Mouse (Mus musculus) thymus, adult 2 months (tissue): ENCODE measurements around the gene Gpr21. TPM values are rescaled to one million over a fixed set of nuclear protein-coding genes. Genes with fewer than 3 reads are reported as not detected.

Experiments used
- DNase-seq: peaks from one replicate; pipeline ENCODE4 v3.0.0; 2021
- H3K27ac ChIP-seq: fragments of 200-500 bp; 2 replicates; pipeline ENCODE4 v1.5.1; 2012; ENCODE audit warnings: low read length, control low read depth; ENCODE audit not compliant: control insufficient read depth, insufficient read depth
- H3K27me3 ChIP-seq: fragments of 200-500 bp; 2 replicates; pipeline ENCODE4 v1.6.1; 2012; ENCODE audit warnings: mild to moderate bottlenecking, low read length, moderate library complexity, mixed read lengths; ENCODE audit not compliant: control insufficient read depth, insufficient read depth
- H3K36me3 ChIP-seq: fragments of 200-500 bp; 2 replicates; pipeline ENCODE4 v1.6.1; 2012; ENCODE audit warnings: mild to moderate bottlenecking, low read length, moderate library complexity; ENCODE audit not compliant: control insufficient read depth, insufficient read depth
- H3K4me1 ChIP-seq: fragments of 200-500 bp; replicated peaks from 2 replicates; pipeline ENCODE4 v1.6.1; 2012; ENCODE audit warnings: low read length; ENCODE audit not compliant: control insufficient read depth, insufficient read depth
- H3K4me3 ChIP-seq: fragments of 200-500 bp; 2 replicates; pipeline ENCODE4 v1.5.1; 2012; ENCODE audit warnings: mild to moderate bottlenecking, low read length, control low read depth, moderate library complexity; ENCODE audit not compliant: control insufficient read depth, insufficient read depth
- CTCF ChIP-seq: fragments of 200-500 bp; IDR thresholded peaks from 2 replicates; pipeline ENCODE4 v1.5.1; 2012; ENCODE audit warnings: mild to moderate bottlenecking, control low read depth, low read length, moderate library complexity, borderline replicate concordance; ENCODE audit not compliant: control insufficient read depth, poor library complexity, insufficient read depth; ENCODE audit errors: extremely low read depth
- POLR2A ChIP-seq: fragments of 200-500 bp; IDR thresholded peaks from 2 replicates; pipeline ENCODE4 v1.6.1; 2012; ENCODE audit warnings: mild to moderate bottlenecking, low read length, control low read depth, moderate library complexity; ENCODE audit not compliant: control insufficient read depth, poor library complexity, insufficient read depth; ENCODE audit errors: extremely low read depth
- WGBS: fragments of 180-500 bp; shearing (Covaris S2); methylation state at CpG from one replicate; pipeline ENCODE4 v1.1.7; 2018; 5-methylcytosine and 5-hydroxymethylcytosine counted together
- polyA plus RNA-seq: library from polyadenylated mRNA; depleted of rRNA; stranded (reverse); fragments of >200 nt; gene quantifications from 2 replicates; pipeline ENCODE4 v1.2.3, GENCODE M21; 2012; rRNA removed

Gpr21 gene
- polyA plus RNA-seq, 1 experiment: 0.47 TPM

- H3K4me1 ChIP-seq: 0 out of 2 replicates have a peak, but pooled peaks cover 2% of the 10 kb centered on the region
- no peak overlapping the region for H3K4me3 ChIP-seq
- H3K27me3 ChIP-seq: no peaks in the 10 kb centered on the region
- H3K36me3 ChIP-seq: peaks cover 34% of the 10 kb centered on the region
- no peak for DNase-seq
- no peak overlapping the region for H3K27ac ChIP-seq
- 13% methylated on average over 1 of the region's 1 CpGs for WGBS
- TF ChIP-seq CTCF (no peak), POLR2A (no peak)
Measured at GRCm38 (mm10) chr2:37566035-37566434, 49.9 kb downstream of the Gpr21 start.

DNA sequence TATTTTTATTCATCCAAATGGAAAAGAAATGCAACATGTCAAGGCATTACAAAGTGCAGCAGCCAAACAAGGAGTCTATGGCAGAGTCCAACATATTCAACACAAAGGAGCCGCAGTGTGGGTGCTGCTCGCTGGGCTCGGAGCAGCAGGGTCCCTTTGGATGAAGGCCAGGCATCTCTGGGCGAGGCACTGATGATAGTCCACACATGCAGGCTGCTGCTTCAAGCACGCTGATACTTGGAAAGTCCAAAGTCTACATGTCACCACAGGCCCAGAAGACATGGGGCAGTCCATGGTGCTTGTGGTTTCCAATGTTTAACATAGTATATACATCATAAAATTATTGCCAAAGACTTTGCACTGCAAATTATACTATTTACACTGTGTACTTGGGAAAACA is 53.8 kb downstream of the Gpr21 start:
- H3K27me3 ChIP-seq: no peaks in the 10 kb centered on the region
- H3K27ac ChIP-seq: no peak overlapping the region
- no peak for DNase-seq
- no peak for TF ChIP-seq POLR2A
- no peak for TF ChIP-seq CTCF
- WGBS: 97% methylated on average over 5 of the region's 5 CpGs
- no peak overlapping the region for H3K4me3 ChIP-seq
- 0 out of 2 replicates have a peak, but pooled peaks cover 2% of the 10 kb centered on the region for H3K4me1 ChIP-seq
- H3K36me3 ChIP-seq: peaks cover 10% of the 10 kb centered on the region

Other genes starting within 250 kb of the Gpr21 start
- gene Olfr368, start 189.8 kb upstream of the Gpr21 start, polyA plus RNA-seq: 0.18 TPM in 1 of 2 replicates, not detected in the other
- 17.0 and 17.7 TPM in 2 replicates for gene Pdcl, start 157.0 kb upstream of the Gpr21 start, polyA plus RNA-seq
- 13.8 and 14.8 TPM in 2 replicates for gene Rc3h2, start 93.4 kb upstream of the Gpr21 start, polyA plus RNA-seq
- gene Zbtb26, start 73.2 kb upstream of the Gpr21 start, polyA plus RNA-seq: 4.6 and 5.0 TPM in 2 replicates
- gene Zbtb6, start 73.2 kb upstream of the Gpr21 start, polyA plus RNA-seq: 3.3 and 3.6 TPM in 2 replicates
- gene Rabgap1, start 73.1 kb upstream of the Gpr21 start, polyA plus RNA-seq: 10.6 and 11.3 TPM in 2 replicates
- 10.6 and 12.7 TPM in 2 replicates for gene Strbp, start 187.5 kb downstream of the Gpr21 start, polyA plus RNA-seq